Mouse (Mus musculus): ENCODE results near the gene Gm13276.
"Not testable (repeated sequence)": the region's sequence is repeated elsewhere in the genome, so short reads cannot be mapped to it uniquely, and the experiment has no call there.

Gene Gm13276

DNA sequence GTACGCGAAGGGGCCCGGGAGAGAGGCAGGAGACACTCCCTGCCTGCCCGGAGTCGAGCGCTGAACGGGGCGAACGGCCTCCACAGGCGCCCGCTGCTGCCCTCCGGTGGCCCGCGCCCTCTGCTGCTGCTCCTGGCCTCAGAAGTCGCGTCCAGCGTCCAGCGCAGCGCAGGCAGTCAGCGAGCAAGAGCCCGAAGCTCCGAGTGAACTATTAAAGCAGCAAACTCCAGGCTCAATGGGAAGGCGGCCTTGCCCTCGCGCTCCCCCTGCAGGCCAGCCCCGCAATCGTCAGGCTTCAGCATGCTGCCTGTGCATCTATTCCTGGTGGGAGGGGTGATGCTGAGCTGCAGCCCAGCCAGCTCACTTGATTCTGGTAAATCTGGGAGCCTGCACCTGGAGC lies at the start of gene Gm13276:
Gene Gm13276, plus strand, starts transcription at position 301 of the 400 bp plus-strand sequence.
- DNase-seq (ENCODE audit: low read depth in 2 of 2, low spot score in 2 of 2), result not testable (repeated sequence)

DNA sequence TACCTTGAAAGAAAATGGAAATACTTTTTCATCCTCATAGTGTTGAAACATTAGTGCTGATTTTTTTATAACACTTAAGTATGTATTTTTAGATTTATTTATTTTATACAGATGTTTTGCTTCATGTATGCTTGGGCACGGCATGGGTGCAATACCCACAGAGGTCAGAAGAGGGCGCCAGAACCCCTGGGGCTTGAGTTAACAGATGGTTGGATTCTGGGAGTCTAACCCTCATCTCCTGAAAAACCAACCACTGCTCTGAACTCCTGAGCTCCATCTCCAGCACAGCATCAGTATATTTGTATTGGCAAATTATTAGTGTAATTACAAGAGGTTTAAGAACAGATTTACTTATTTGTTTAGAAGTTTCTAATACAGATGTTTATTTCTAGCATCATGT lies 47.0 kb upstream of the Gm13276 start:
- DNase-seq (ENCODE audit: low read depth in 2 of 2, low spot score in 2 of 2), result peak; percentile 78 to 79

DNA sequence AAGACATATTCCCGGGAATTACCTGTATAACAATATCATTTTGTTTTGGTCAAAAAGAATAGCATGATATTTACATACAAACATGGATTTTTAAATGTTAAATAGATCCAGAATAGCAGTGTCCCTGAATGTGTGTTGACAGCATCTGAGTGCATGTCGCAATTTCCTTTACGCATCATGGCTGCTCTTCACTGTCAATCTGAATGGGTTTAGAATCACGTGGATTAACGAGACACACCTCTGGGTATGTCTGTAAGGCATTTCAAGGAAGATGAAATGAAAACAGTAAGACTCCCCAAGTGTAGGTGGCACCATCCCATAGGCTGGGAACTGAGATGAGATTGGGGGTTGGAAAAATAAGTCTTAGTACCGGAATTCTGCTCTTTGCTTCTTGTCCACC lies 46.5 kb upstream of the Gm13276 start:
- no peak for DNase-seq (ENCODE audit: low read depth in 2 of 2, low spot score in 2 of 2)

DNA sequence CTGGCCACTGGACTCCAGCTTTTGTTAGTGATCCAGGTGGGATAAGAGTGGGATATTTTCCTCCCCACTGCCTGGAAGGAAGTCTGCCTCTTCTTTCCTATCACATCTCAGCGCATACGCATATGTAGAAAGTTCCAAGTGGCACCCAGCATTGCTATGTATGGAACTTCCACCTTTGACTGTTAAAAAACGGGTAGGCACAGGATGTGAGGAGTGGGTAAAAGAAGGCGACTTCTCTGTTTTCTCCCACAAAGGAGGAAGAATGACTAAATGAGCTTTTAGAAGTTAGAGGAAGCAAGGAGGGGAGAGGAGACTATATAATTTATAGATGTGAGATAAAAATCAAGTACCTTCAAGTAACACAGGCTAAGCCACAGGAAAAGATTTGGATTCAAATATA lies 44.1 kb upstream of the Gm13276 start:
- no peak for DNase-seq (ENCODE audit: low read depth in 2 of 2, low spot score in 2 of 2)

DNA sequence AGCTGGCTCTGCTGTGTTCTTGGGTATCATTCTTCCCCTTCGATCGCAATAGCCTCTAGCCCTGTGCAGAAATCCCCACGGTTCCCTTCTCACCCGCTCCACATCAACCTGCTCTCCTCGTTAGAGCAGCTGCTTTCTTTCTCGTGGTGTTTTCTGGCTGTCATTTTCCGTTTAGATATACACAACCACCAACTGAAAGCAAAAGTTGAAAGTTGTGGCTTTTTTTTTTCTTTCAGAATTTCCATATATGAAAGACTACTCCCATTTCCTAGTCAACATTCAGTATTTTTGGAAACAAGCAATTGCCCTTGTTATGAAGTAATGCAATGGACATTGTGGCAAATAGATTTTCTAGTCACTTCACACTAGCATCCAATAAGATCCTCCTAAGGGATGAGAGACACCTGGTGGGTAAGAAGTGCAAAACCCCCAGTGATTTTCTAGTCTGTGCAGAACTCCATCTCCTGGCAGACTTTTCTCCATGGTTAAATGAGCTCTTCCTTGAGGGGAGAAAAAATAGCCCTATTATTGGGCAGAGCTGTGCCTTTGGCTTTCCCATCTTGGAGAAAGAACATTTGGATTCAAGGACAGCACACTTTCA lies 42.6 kb upstream of the Gm13276 start:
- no peak for DNase-seq (ENCODE audit: low read depth in 2 of 2, low spot score in 2 of 2)

DNA sequence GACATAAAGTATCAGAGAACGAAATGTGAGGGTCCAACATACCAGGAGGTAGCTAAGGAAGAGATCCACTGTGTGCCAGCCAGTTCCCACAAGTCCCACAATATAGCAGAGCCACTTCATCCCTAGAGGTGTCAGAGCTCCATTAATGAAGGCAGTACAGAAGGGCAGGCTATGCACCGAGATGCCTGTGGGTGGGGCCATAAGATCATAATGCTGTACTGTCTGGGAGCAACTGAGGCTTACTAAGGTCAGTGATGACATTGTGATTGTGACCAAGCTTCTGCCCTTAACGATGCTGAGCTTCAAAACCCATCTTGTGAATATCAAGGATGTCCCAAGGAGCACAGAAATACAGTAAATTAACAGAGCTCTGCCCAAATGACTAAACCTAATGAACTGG lies 41.3 kb upstream of the Gm13276 start:
- no peak for DNase-seq (ENCODE audit: low read depth in 2 of 2, low spot score in 2 of 2)

DNA sequence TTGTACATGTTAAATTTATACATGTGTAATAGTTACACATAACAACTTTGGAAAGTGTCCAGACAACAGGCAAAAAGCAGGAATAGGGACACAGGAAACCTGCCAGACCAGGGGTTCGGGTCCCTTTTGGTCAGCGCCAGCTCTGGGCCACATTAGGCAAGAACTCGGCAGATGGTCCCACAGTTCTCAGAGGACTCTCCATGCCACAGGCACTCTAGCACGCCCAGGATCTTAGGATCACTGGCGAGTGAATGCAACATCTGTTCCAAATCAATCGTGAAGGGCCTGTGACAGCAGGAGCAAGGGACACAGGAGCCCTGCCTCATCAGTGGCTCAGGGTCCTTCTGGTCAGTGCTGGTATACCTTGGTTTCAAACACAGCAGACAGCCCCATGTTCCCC lies 35.6 kb upstream of the Gm13276 start:
- no peak for DNase-seq (ENCODE audit: low read depth in 2 of 2, low spot score in 2 of 2)

DNA sequence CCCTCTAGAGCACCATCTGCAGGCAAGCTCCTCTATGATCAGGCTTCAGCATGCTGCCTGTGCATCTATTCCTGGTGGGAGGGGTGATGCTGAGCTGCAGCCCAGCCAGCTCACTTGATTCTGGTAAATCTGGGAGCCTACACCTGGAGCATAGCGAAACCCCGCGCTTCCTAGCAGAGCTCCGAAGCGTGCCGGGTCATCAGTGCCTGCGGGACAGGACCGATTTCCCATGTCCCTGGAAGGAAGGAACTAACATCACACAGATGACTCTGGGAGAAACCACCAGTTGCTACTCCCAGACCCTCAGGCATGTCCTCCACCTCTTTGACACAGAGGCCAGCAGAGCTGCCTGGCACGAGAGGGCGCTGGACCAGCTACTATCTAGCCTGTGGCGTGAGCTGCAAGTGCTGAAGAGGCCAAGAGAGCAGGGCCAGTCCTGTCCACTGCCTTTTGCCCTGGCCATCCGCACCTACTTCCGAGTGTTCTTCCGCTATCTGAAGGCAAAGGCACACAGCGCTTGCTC lies 30.6 kb upstream of the Gm13276 start, which contains the start of gene Gm13271:
Gene Gm13271, plus strand, starts transcription at position 51 of the 523 bp plus-strand sequence.
- peak; percentile 73 to 80 for DNase-seq (ENCODE audit: low read depth in 2 of 2, low spot score in 2 of 2)

DNA sequence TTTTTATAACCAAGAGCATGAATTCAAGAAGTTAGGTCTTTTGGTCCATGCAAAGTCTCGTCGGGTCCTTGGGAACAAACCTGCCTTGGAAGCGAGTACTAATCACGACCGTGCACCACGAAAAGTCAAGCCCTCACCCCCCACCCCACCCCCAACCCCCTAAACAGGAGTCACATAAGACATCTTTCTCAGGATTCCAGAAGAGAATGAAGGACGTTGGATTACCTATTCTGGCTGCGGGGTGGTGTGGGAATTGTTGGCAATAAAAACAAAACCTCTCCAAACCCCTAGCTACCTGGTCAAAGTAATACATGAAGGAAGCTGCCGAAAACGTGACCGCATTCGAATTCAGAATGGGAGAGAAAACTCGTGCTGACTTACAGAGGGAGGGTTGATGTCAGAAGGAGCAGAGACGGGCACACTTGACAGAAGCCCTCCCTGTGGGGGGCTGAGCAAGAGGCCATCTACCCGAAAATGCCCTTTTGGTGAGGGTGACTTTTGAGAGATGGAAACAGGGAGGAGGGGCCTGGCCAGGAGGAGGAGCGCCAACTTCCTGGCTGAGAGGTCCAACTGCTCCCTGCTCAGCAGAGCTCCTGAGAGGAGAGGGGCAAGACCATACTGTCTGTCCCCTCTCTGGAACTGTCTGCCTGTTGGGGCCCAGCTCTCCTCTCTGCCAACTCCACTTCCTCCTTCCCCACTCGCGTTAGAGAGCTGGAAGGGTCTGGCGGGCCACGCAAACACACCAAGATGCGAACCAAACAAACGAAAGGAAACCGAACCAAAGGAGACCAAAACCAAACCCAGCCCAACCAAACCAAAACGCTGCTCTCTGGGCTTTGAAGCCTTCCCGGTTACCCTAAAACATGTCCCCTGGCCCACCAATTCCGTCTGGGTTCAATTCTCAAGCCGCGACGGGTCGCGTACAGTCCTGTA lies 28.7 kb upstream of the Gm13276 start:
- peak in 1 of 2 experiments; percentile 38 for DNase-seq (ENCODE audit: low read depth in 2 of 2, low spot score in 2 of 2)

DNA sequence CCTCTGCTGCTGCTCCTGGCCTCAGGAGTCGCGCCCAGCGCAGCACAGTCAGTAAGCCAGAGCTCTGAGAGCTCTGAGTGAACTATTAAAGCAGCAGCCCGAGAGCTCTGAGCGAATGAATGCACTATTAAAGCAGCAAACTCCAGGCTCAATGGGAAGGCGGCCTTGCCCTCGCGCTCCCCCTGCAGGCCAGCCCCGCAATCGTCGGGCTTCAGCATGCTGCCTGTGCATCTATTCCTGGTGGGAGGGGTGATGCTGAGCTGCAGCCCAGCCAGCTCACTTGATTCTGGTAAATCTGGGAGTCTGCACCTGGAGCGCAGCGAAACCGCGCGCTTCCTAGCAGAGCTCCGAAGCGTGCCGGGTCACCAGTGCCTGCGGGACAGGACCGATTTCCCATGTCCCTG lies 27.9 kb upstream of the Gm13276 start:
- DNase-seq (ENCODE audit: low read depth in 2 of 2, low spot score in 2 of 2), result peak; percentile 91 to 94

DNA sequence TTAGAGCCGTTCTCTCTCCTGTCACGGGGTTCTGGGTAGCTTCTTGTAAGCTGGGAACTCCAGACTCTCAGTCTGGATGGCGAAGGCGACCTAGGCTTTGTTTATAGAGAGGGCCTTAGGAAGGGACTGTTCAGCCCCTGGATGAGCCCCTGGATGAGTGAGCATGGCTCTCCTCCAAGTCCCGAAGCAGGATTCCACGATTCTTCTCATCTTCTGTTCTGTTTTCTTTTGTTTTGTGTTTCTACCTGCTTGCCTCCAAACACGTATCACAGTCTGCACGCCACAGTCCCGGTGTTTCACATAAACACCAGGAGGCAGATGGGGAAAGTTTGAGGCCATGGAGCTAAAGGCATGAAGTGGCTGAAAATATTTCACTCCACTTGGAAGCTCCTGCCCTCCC lies 26.8 kb upstream of the Gm13276 start:
- not testable (repeated sequence) for DNase-seq (ENCODE audit: low read depth in 2 of 2, low spot score in 2 of 2)

DNA sequence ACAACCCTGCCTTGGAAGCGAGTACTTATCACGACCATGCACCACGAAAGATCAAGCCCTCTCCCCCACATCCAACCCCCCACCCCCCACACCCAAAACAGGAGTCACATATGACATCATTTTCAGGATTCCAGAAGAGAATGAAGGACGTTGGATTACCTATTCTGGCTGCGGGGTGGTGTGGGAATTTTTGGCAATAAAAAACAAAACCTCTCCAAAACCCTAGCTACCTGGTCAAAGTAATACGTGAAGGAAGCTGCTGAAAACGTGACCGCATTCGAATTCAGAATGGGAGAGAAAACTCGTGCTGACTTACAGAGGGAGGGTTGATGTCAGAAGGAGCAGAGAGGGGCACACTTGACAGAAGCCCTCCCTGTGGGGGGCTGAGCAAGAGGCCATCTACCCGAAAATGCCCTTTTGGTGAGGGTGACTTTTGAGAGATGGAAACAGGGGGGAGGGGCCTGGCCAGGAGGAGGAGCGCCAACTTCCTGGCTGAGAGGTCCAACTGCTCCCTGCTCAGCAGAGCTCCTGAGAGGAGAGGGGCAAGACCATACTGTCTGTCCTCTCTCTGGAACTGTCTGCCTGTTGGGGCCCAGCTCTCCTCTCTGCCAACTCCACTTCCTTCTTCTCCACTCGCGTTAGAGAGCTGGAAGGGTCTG lies 25.8 kb upstream of the Gm13276 start, which contains the start of gene Gm13283:
Gene Gm13283, plus strand, starts transcription at position 510 of the 659 bp plus-strand sequence.
- DNase-seq (ENCODE audit: low read depth in 2 of 2, low spot score in 2 of 2), result peak; percentile 40 to 43

DNA sequence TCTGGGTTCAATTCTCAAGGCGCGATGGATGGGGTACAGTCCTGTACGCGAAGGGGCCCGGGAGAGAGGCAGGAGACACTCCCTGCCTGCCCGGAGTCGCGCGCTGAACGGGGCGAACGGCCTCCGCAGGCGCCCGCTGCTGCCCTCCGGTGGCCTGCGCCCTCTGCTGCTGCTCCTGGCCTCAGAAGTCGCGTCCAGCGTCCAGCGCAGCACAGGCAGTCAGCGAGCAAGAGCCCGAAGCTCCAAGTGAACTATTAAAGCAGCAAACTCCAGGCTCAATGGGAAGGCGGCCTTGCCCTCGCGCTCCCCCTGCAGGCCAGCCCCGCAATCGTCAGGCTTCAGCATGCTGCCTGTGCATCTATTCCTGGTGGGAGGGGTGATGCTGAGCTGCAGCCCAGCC lies 25.1 kb upstream of the Gm13276 start:
- peak; percentile 35 to 39 for DNase-seq (ENCODE audit: low read depth in 2 of 2, low spot score in 2 of 2)

DNA sequence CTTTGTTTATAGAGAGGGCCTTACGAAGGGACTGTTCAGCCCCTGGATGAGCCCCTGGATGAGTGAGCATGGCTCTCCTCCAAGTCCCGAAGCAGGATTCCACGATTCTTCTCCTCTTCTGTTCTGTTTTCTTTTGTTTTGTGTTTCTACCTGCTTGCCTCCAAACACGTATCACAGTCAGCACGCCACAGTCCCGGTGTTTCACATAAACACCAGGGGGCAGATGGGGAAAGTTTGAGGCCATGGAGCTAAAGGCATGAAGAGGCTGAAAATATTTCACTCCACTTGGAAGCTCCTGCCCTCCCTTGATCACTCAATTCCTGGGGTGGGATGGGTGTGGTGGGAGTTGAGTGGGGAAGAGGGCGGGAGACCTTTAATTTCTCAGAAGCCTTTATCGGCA lies 23.7 kb upstream of the Gm13276 start:
- DNase-seq (ENCODE audit: low read depth in 2 of 2, low spot score in 2 of 2), result peak; percentile 82 to 85

DNA sequence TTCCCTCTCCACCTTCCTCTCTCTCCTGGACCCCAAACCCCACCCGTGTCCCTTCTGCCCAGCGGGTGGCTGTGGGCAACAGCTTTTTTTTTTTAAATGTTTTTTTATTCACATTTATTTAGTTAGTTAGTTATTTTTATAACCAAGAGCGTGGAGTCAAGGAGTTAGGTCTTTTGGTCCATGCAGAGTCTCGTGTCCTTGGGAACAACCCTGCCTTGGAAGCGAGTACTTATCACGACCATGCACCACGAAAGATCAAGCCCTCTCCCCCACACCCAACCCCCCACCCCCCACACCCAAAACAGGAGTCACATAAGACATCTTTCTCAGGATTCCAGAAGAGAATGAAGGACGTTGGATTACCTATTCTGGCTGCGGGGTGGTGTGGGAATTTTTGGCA lies 23.2 kb upstream of the Gm13276 start:
- DNase-seq (ENCODE audit: low read depth in 2 of 2, low spot score in 2 of 2), result not testable (repeated sequence)

DNA sequence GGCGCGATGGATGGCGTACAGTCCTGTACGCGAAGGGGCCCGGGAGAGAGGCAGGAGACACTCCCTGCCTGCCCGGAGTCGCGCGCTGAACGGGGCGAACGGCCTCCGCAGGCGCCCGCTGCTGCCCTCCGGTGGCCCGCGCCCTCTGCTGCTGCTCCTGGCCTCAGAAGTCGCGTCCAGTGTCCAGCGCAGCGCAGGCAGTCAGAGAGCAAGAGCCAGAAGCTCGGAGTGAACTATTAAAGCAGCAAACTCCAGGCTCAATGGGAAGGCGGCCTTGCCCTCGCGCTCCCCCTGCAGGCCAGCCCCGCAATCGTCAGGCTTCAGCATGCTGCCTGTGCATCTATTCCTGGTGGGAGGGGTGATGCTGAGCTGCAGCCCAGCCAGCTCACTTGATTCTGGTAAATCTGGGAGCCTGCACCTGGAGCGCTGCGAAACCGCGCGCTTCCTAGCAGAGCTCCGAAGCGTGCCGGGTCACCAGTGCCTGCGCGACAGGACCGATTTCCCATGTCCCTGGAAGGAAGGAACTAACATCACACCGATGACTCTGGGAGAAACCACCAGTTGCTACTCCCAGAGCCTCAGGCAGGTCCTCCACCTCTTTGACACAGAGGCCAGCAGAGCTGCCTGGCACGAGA lies 22.0 kb upstream of the Gm13276 start:
- DNase-seq (ENCODE audit: low read depth in 2 of 2, low spot score in 2 of 2), result not testable (repeated sequence)

DNA sequence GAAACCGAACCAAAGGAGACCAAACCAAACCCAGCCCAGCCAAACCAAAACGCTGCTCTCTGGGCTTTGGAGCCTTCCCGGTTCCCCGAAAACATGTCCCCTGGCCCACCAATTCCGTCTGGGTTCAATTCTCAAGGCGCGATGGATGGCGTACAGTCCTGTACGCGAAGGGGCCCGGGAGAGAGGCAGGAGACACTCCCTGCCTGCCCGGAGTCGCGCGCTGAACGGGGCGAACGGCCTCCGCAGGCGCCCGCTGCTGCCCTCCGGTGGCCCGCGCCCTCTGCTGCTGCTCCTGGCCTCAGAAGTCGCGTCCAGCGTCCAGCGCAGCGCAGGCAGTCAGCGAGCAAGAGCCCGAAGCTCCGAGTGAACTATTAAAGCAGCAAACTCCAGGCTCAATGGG lies 12.0 kb upstream of the Gm13276 start, which contains the start of gene Gm13290:
Gene Gm13290, plus strand, starts transcription at position 301 of the 400 bp plus-strand sequence.
- not testable (repeated sequence) for DNase-seq (ENCODE audit: low read depth in 2 of 2, low spot score in 2 of 2)

DNA sequence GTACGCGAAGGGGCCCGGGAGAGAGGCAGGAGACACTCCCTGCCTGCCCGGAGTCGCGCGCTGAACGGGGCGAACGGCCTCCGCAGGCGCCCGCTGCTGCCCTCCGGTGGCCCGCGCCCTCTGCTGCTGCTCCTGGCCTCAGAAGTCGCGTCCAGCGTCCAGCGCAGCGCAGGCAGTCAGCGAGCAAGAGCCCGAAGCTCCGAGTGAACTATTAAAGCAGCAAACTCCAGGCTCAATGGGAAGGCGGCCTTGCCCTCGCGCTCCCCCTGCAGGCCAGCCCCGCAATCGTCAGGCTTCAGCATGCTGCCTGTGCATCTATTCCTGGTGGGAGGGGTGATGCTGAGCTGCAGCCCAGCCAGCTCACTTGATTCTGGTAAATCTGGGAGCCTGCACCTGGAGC lies 8.9 kb upstream of the Gm13276 start, which contains the start of gene Gm13289:
Gene Gm13289, plus strand, starts transcription at position 301 of the 400 bp plus-strand sequence.
- not testable (repeated sequence) for DNase-seq (ENCODE audit: low read depth in 2 of 2, low spot score in 2 of 2)

DNA sequence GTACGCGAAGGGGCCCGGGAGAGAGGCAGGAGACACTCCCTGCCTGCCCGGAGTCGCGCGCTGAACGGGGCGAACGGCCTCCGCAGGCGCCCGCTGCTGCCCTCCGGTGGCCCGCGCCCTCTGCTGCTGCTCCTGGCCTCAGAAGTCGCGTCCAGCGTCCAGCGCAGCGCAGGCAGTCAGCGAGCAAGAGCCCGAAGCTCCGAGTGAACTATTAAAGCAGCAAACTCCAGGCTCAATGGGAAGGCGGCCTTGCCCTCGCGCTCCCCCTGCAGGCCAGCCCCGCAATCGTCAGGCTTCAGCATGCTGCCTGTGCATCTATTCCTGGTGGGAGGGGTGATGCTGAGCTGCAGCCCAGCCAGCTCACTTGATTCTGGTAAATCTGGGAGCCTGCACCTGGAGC lies 6.0 kb upstream of the Gm13276 start, which contains the start of gene Gm13272:
Gene Gm13272, plus strand, starts transcription at position 301 of the 400 bp plus-strand sequence.
- not testable (repeated sequence) for DNase-seq (ENCODE audit: low read depth in 2 of 2, low spot score in 2 of 2)

DNA sequence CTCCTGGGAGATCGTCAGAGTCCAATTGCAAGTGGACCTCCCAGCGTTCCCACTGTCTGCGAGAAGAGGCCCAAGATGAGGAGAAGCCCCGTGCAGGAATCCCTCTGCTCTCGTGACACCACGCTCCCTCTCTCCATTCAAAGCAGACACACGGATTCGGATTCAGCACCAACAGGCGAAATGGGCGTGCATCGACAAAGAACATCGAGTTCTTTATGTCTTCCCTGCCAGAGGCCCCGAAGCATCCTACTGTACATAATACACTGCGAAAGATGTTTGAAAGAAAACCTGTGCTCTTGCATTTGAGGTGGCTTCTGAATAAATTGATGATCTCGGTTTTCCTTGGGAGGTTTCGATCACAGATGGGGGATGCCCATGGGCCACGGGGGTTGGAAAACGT lies 5.2 kb upstream of the Gm13276 start:
- not testable (repeated sequence) for DNase-seq (ENCODE audit: low read depth in 2 of 2, low spot score in 2 of 2)

Measured in CD8-positive naive resting alpha-beta T cell, adult 2 months (primary cell).